Mouse (Mus musculus) erythroblast, embryonic 14.5 days (primary cell): ENCODE measurements around the gene Ccdc130.

Experiments used
- GATA1 ChIP-seq: IDR thresholded peaks from 2 replicates; pipeline ENCODE4 v1.6.1; 2012; ENCODE audit warnings: low read length, inconsistent platforms, mixed read lengths
- TAL1 ChIP-seq: IDR thresholded peaks from 3 replicates; pipeline ENCODE4 v1.6.1; 2012; ENCODE audit warnings: low read length, inconsistent platforms, mixed read lengths

DNA sequence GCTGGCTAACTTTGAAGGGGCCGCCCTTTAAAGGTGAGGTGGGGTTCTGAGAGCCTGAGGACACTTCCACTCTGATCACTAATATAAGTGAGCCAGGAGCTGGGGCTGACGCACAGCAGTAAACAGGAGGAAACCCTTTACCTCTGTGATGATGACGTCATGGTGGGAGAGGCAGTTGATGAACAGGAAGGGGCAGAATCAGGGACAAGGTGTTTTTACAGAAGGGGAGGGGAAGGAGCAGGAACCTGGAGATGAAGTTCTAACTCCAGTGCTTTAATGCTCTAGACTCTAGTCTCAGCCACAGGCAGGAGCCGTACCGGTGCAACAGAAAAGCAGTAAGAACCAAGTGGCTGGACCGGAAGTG, 13.7 kb downstream of the Ccdc130 start:
- TF ChIP-seq GATA1 (no peak), TAL1 (no peak)
